Mouse (Mus musculus) lung, postnatal 0 days (tissue): ENCODE data around the gene Gaa.
"Not testable (repeated sequence)": the region's sequence is repeated elsewhere in the genome, so short reads cannot be mapped to it uniquely, and the experiment has no call there.

ENCODE experiments used
- CTCF ChIP-seq: IDR thresholded peaks from 2 replicates; pipeline ENCODE4 v1.5.1; 2016; ENCODE audit warnings: antibody characterized with exemption, mild to moderate bottlenecking
- EP300 ChIP-seq: IDR thresholded peaks from 2 replicates; pipeline ENCODE4 v1.6.1; 2016; ENCODE audit warnings: antibody characterized with exemption, mild to moderate bottlenecking, control low read depth

GRCm38 (mm10) chr11:119245543-119245942, 22.1 kb upstream of the Gaa start:
- not testable (repeated sequence) for TF ChIP-seq CTCF, EP300
